17 mouse cellular contexts compared by ENCODE assay signal in the genomic region with DNA sequence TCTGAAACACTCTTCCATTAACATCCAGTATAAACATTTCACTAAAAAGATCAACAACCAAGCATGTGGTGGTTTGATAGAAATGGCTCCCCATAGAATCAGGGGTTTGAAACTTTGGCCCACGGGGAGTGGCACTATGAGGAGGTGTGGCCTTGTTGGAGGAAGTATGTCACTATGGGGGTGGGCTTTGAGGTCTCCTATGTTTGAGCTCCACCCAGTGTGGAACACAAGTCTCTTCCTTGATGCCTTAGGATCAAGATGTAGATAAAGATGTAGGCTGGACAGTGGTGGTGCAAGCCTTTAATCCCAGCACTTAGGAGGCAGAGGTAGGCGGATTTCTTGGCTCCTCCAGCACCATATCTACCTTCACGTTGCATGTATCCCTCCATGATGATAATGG.
"Had no signal": no experiment of that assay in that cellular context is flagged by ENCODE, and none has a peak within 500 bp of the region (broad histone marks: within the 10 kb centered on the region; RNA-seq: fewer than 3 reads in every experiment).

No protein-coding gene starts in this region.

- H3K4me3 ChIP-seq: liver, embryonic 15.5 days; lung, embryonic 15.5 days; megakaryocyte, embryonic 14.5 days; midbrain, embryonic 12.5 days; neural tube, embryonic 12.5 days; stomach, embryonic 15.5 days had no signal

- H3K27me3 ChIP-seq: liver, embryonic 15.5 days; lung, embryonic 15.5 days; neural tube, embryonic 12.5 days; stomach, embryonic 15.5 days had no signal

- H3K4me1 ChIP-seq: stomach, embryonic 15.5 days had no signal

- DNase-seq: liver, postnatal 0 days; lung, adult 2 months; lung, postnatal 14 days; lung, postnatal 36 days; midbrain, embryonic 14.5 days; right cerebral cortex, postnatal 14 days; thymus, adult 2 months; thymus, postnatal 25 days; thymus, postnatal 4 days had no signal

- H3K9ac ChIP-seq: liver, embryonic 15.5 days; liver, postnatal 0 days; lung, embryonic 15.5 days; midbrain, embryonic 12.5 days; neural tube, embryonic 12.5 days; stomach, embryonic 15.5 days had no signal

- H3K27ac ChIP-seq: liver, embryonic 15.5 days; lung, embryonic 15.5 days; macrophage; midbrain, embryonic 12.5 days; neural tube, embryonic 12.5 days; stomach, embryonic 15.5 days; stomach, postnatal 0 days had no signal

- H3K36me3 ChIP-seq: liver, embryonic 15.5 days; lung, embryonic 15.5 days; midbrain, embryonic 12.5 days; neural tube, embryonic 12.5 days; stomach, embryonic 15.5 days had no signal

- H3K9me3 ChIP-seq: liver, embryonic 15.5 days; lung, embryonic 15.5 days; stomach, embryonic 15.5 days had no signal
